Mouse (Mus musculus) gastrocnemius, adult 2 months (tissue): ENCODE measurements around the gene Zbtb16. TPM values are rescaled to one million over a fixed set of nuclear protein-coding genes. Genes with fewer than 3 reads are reported as not detected.

ENCODE experiments used
- DNase-seq: peaks from one replicate; pipeline ENCODE4 v3.0.0; 2022
- H3K27ac ChIP-seq: fragments of 200-600 bp; 2 replicates; pipeline ENCODE4 v1.8.1; 2022; ENCODE audit warnings: mild to moderate bottlenecking
- H3K4me3 ChIP-seq: fragments of 200-600 bp; 2 replicates; pipeline ENCODE4 v1.8.1; 2022; ENCODE audit warnings: mild to moderate bottlenecking, moderate library complexity
- CTCF ChIP-seq: fragments of 200-600 bp; IDR thresholded peaks from 2 replicates; pipeline ENCODE4 v1.8.1; 2022; ENCODE audit warnings: antibody characterized with exemption, mild to moderate bottlenecking, moderate library complexity
- intact Hi-C: fragments of 180-260 bp; cut with DNase I; formaldehyde crosslinking; loops from one replicate; pipeline ENCODE4 v1.15.1; 2025
- total RNA-seq, 2 experiments: library from RNA; stranded (reverse); gene quantifications; 2 replicates each; pipeline ENCODE4 v1.2.3; 2021

Zbtb16 gene
- total RNA-seq, 2 experiments from 2014 or later = 163 to 166 TPM

- TF ChIP-seq CTCF = no peak
- intact Hi-C loops = no loop called here
- Histone ChIP-seq H3K27ac (peak overlapping the region; percentile 100), H3K4me3 (peak overlapping the region; percentile 24)
- no peak for DNase-seq
Measured at GRCm38 (mm10) chr9:48733817-48734544, 102.0 kb downstream of the Zbtb16 start.

- peak overlapping the region; percentile 24 for H3K4me3 ChIP-seq
- H3K27ac ChIP-seq = peak overlapping the region; percentile 100
- DNase-seq = no peak
- intact Hi-C loops = no loop called here
- TF ChIP-seq CTCF = no peak
Measured at GRCm38 (mm10) chr9:48733083-48733482, 102.9 kb downstream of the Zbtb16 start.

- no peak for TF ChIP-seq CTCF
- peak; percentile 69 for DNase-seq
- intact Hi-C loops = no loop called here
- no peak overlapping the region; the same call in 1 of the 2 replicates for H3K4me3 ChIP-seq
- peak overlapping the region; percentile 100 for H3K27ac ChIP-seq
Measured at GRCm38 (mm10) chr9:48731651-48732536, 104.1 kb downstream of the Zbtb16 start.

- Histone ChIP-seq H3K4me3 (no peak overlapping the region), H3K27ac (peak overlapping the region; percentile 100)
- intact Hi-C loops = no loop called here
- no peak for DNase-seq
- TF ChIP-seq CTCF = no peak
Measured at GRCm38 (mm10) chr9:48730446-48730979, 105.5 kb downstream of the Zbtb16 start.

- peak; percentile 87 for DNase-seq
- Histone ChIP-seq H3K27ac (peak overlapping the region; percentile 100), H3K4me3 (peak overlapping the region; percentile 33)
- intact Hi-C loops = no loop called here
- no peak for TF ChIP-seq CTCF
Measured at GRCm38 (mm10) chr9:48729471-48729870, 106.6 kb downstream of the Zbtb16 start.

GRCm38 (mm10) chr9:48728731-48729123 is 107.3 kb downstream of the Zbtb16 start:
- H3K4me3 ChIP-seq = peak overlapping the region; percentile 33
- peak overlapping the region; percentile 100 for H3K27ac ChIP-seq
- TF ChIP-seq CTCF = no peak
- intact Hi-C loops = no loop called here
- peak; percentile 84 for DNase-seq

- Histone ChIP-seq H3K27ac (peak overlapping the region; percentile 100), H3K4me3 (peak overlapping the region; percentile 47)
- intact Hi-C loops = no loop called here
- no peak for TF ChIP-seq CTCF
- DNase-seq = no peak
Measured at GRCm38 (mm10) chr9:48728083-48728730, 107.8 kb downstream of the Zbtb16 start.

- Histone ChIP-seq H3K4me3 (no peak overlapping the region), H3K27ac (peak overlapping the region; percentile 80)
- no peak for TF ChIP-seq CTCF
- DNase-seq = no peak
- intact Hi-C loops = no loop called here
Measured at GRCm38 (mm10) chr9:48726341-48726740, 109.7 kb downstream of the Zbtb16 start.

GRCm38 (mm10) chr9:48725918-48726317 is 110.1 kb downstream of the Zbtb16 start:
- intact Hi-C loops = no loop called here
- no peak for TF ChIP-seq CTCF
- Histone ChIP-seq H3K27ac (peak overlapping the region; percentile 80), H3K4me3 (no peak overlapping the region)
- no peak for DNase-seq

GRCm38 (mm10) chr9:48725161-48725560 is 110.9 kb downstream of the Zbtb16 start:
- Histone ChIP-seq H3K27ac (peak overlapping the region; percentile 80), H3K4me3 (no peak overlapping the region)
- no peak for DNase-seq
- no peak for TF ChIP-seq CTCF
- intact Hi-C loops = no loop called here

GRCm38 (mm10) chr9:48724733-48725132 is 111.3 kb downstream of the Zbtb16 start:
- Histone ChIP-seq H3K27ac (peak overlapping the region; percentile 93), H3K4me3 (peak overlapping the region; percentile 11; the same call in 1 of the 2 replicates)
- intact Hi-C loops = loop anchor here (5.0 kb wide), 1 partner anchor 77 kb away; no protein-coding TSS in a partner anchor
- TF ChIP-seq CTCF = no peak
- DNase-seq = no peak
